Mouse (Mus musculus) forebrain, embryonic 16.5 days (tissue): ENCODE measurements around the gene Spem1. TPM values are rescaled to one million over a fixed set of nuclear protein-coding genes. Genes with fewer than 3 reads are reported as not detected.
A peak's percentile ranks its signal among the peaks of the same experiment; 100 is the strongest.

Source experiments
- ATAC-seq: fragments of 200-750 bp; cut with Nextera tagmentation; 2 replicates; pipeline ENCODE4 v1.8.0; 2017; ENCODE audit warnings: mild to moderate bottlenecking, moderate library complexity
- H3K27ac ChIP-seq: fragments of 300-500 bp; sonication (generic); 2 replicates; pipeline ENCODE4 v1.5.1; 2014; ENCODE audit warnings: low read length, control low read depth
- H3K27me3 ChIP-seq: fragments of 300-500 bp; sonication (generic); replicated peaks from 2 replicates; pipeline ENCODE4 v1.6.1; 2014; ENCODE audit warnings: low read length; ENCODE audit not compliant: control insufficient read depth, insufficient read depth
- H3K36me3 ChIP-seq: fragments of 300-500 bp; sonication (generic); 2 replicates; pipeline ENCODE4 v1.6.1; 2014; ENCODE audit not compliant: control insufficient read depth, insufficient read depth
- H3K4me1 ChIP-seq: fragments of 300-500 bp; sonication (generic); replicated peaks from 2 replicates; pipeline ENCODE4 v1.6.1; 2014; ENCODE audit warnings: low read length; ENCODE audit not compliant: control insufficient read depth, insufficient read depth
- H3K4me2 ChIP-seq: fragments of 300-500 bp; sonication (generic); 2 replicates; pipeline ENCODE4 v1.6.1; 2014; ENCODE audit warnings: mild to moderate bottlenecking, low read length, control low read depth
- H3K4me3 ChIP-seq: fragments of 300-500 bp; sonication (generic); replicated peaks from 2 replicates; pipeline ENCODE4 v1.5.1; 2014; ENCODE audit warnings: mild to moderate bottlenecking, low read length, control low read depth
- H3K9ac ChIP-seq: fragments of 300-500 bp; sonication (generic); replicated peaks from 2 replicates; pipeline ENCODE4 v1.6.1; 2014; ENCODE audit warnings: low read depth, low read length, control low read depth
- H3K9me3 ChIP-seq: fragments of 300-500 bp; sonication (generic); 2 replicates; pipeline ENCODE4 v1.6.1; 2016; ENCODE audit warnings: low read length; ENCODE audit not compliant: control insufficient read depth
- WGBS: fragments of 180-500 bp; shearing (Covaris S2); extraction: QIAGEN DNeasy Blood & Tissue Kit; methylation state at CpG from one replicate; pipeline ENCODE4 v1.1.7; 2014; 5-methylcytosine and 5-hydroxymethylcytosine counted together
- polyA plus RNA-seq: library from polyadenylated mRNA; unstranded; fragments of >200 nt; fragmentation: Nextera tagmentation; extraction: Ambion mirVana; gene quantifications from 2 replicates; pipeline ENCODE4 v1.2.1, GENCODE M21; 2015

Spem1 gene
- polyA plus RNA-seq, 1 experiment from 2014 or later: 0.75 TPM

- Histone ChIP-seq H3K9ac (peak within 1 kb of the TSS; percentile 92), H3K27me3 (no peaks in the 10 kb centered on the region), H3K9me3 (no peaks in the 10 kb centered on the region), H3K4me3 (peak within 1 kb of the TSS; percentile 79), H3K36me3 (no peaks in the 10 kb centered on the region), H3K4me2 (peak within 1 kb of the TSS; percentile 93), H3K27ac (peak within 1 kb of the TSS; percentile 90), H3K4me1 (peaks cover 41% of the 10 kb centered on the region)
- ATAC-seq: peak; percentile 91
- under 1% methylated on average over 34 of the region's 34 CpGs for WGBS
These were observed 16.2 kb upstream of the Spem1 start, which contains the start of gene Tmem256 for GRCm38 (mm10) chr11:69837952-69838713. Gene Tmem256, plus strand, starts transcription at chr11:69838514.

GRCm38 (mm10) chr11:69837604-69837951 is 15.6 kb upstream of the Spem1 start, which contains the start of gene Nlgn2:
Gene Nlgn2, minus strand, starts transcription at chr11:69837784.
- whole genome bisulfite sequencing: under 1% methylated on average over 31 of the region's 32 CpGs
- H3K4me3 ChIP-seq: peak within 1 kb of the TSS; percentile 79
- ATAC-seq: peak; percentile 72

GRCm38 (mm10) chr11:69836703-69837576 is 15.0 kb upstream of the Spem1 start:
- ATAC-seq: no peak; the same call in 1 of the 2 replicates
- H3K4me3 ChIP-seq: peak overlapping the region; percentile 79
- WGBS: under 1% methylated on average over 43 of the region's 52 CpGs
- peak overlapping the region; percentile 92 for H3K9ac ChIP-seq
- peak overlapping the region; percentile 93 for H3K4me2 ChIP-seq
- H3K9me3 ChIP-seq: no peaks in the 10 kb centered on the region
- H3K4me1 ChIP-seq: peaks cover 41% of the 10 kb centered on the region
- H3K27ac ChIP-seq: peak overlapping the region; percentile 90
- H3K36me3 ChIP-seq: peaks cover 7% of the 10 kb centered on the region; the same call in 1 of the 2 replicates
- no peaks in the 10 kb centered on the region for H3K27me3 ChIP-seq

More at GRCm38 (mm10) chr11:69837604-69837951, 15.6 kb upstream of the Spem1 start, which contains the start of gene Nlgn2:
- Histone ChIP-seq H3K9me3 (no peaks in the 10 kb centered on the region), H3K27ac (peak within 1 kb of the TSS; percentile 90), H3K27me3 (no peaks in the 10 kb centered on the region), H3K9ac (peak within 1 kb of the TSS; percentile 92), H3K36me3 (peaks cover 3% of the 10 kb centered on the region; the same call in 1 of the 2 replicates), H3K4me2 (peak within 1 kb of the TSS; percentile 93), H3K4me1 (peaks cover 41% of the 10 kb centered on the region)

GRCm38 (mm10) chr11:69835966-69836335 is 14.0 kb upstream of the Spem1 start:
- peak overlapping the region; percentile 93 for H3K4me2 ChIP-seq
- H3K9me3 ChIP-seq: no peaks in the 10 kb centered on the region
- H3K36me3 ChIP-seq: peaks cover 7% of the 10 kb centered on the region; the same call in 1 of the 2 replicates
- peak overlapping the region; percentile 92 for H3K9ac ChIP-seq
- no peak for ATAC-seq
- peak overlapping the region; percentile 79 for H3K4me3 ChIP-seq
- peak overlapping the region; percentile 90 for H3K27ac ChIP-seq
- H3K4me1 ChIP-seq: peaks cover 41% of the 10 kb centered on the region
- no peaks in the 10 kb centered on the region for H3K27me3 ChIP-seq
- WGBS: 4% methylated on average over 4 of the region's 4 CpGs

GRCm38 (mm10) chr11:69835326-69835965 is 13.5 kb upstream of the Spem1 start:
- peaks cover 41% of the 10 kb centered on the region for H3K4me1 ChIP-seq
- H3K27me3 ChIP-seq: no peaks in the 10 kb centered on the region
- ATAC-seq: no peak
- peak overlapping the region; percentile 92 for H3K9ac ChIP-seq
- peak overlapping the region; percentile 39; the same call in 1 of the 2 replicates for H3K27ac ChIP-seq
- no peaks in the 10 kb centered on the region for H3K9me3 ChIP-seq
- peaks cover 7% of the 10 kb centered on the region; the same call in 1 of the 2 replicates for H3K36me3 ChIP-seq
- 7% methylated on average over 9 of the region's 9 CpGs for WGBS
- H3K4me3 ChIP-seq: peak overlapping the region; percentile 79
- peak overlapping the region; percentile 93 for H3K4me2 ChIP-seq

- Histone ChIP-seq H3K4me2 (peak overlapping the region; percentile 93), H3K27ac (peak overlapping the region; percentile 23), H3K4me3 (peak overlapping the region; percentile 79), H3K4me1 (peaks cover 35% of the 10 kb centered on the region), H3K9me3 (no peaks in the 10 kb centered on the region), H3K36me3 (peaks cover 7% of the 10 kb centered on the region; the same call in 1 of the 2 replicates), H3K9ac (peak overlapping the region; percentile 92), H3K27me3 (no peaks in the 10 kb centered on the region)
- no peak for ATAC-seq
- 4% methylated on average over 45 of the region's 48 CpGs for WGBS
These were observed 12.1 kb upstream of the Spem1 start for GRCm38 (mm10) chr11:69834001-69834549.

GRCm38 (mm10) chr11:69833554-69833953 is 11.6 kb upstream of the Spem1 start:
- Histone ChIP-seq H3K27me3 (no peaks in the 10 kb centered on the region), H3K4me1 (peaks cover 31% of the 10 kb centered on the region), H3K4me3 (peak overlapping the region; percentile 79), H3K9ac (peak overlapping the region; percentile 92), H3K27ac (no peak overlapping the region), H3K36me3 (peaks cover 7% of the 10 kb centered on the region; the same call in 1 of the 2 replicates), H3K4me2 (peak overlapping the region; percentile 93), H3K9me3 (no peaks in the 10 kb centered on the region)
- ATAC-seq: no peak
- 54% methylated on average over 8 of the region's 8 CpGs for WGBS

- no peak for ATAC-seq
- Histone ChIP-seq H3K4me3 (no peak overlapping the region), H3K4me2 (no peak overlapping the region), H3K9ac (no peak overlapping the region), H3K4me1 (peaks cover 8% of the 10 kb centered on the region), H3K36me3 (peaks cover 39% of the 10 kb centered on the region), H3K27me3 (no peaks in the 10 kb centered on the region), H3K9me3 (no peaks in the 10 kb centered on the region), H3K27ac (no peak overlapping the region)
- WGBS: 51% methylated on average over 5 of the region's 5 CpGs
These were observed 6.9 kb upstream of the Spem1 start for GRCm38 (mm10) chr11:69828832-69829231.
